Mouse (Mus musculus) monocyte, adult 2 months (primary cell): ENCODE results near the gene Wee2.
A peak's percentile ranks its signal among the peaks of the same experiment; 100 is the strongest.

ENCODE experiments used
- DNase-seq, 2 experiments: peaks; one replicate each; pipeline ENCODE4 v3.0.0; 2022; ENCODE audit warnings: low spot score in 2 of 2, low read depth in 1 of 2

Gene Wee2

DNA sequence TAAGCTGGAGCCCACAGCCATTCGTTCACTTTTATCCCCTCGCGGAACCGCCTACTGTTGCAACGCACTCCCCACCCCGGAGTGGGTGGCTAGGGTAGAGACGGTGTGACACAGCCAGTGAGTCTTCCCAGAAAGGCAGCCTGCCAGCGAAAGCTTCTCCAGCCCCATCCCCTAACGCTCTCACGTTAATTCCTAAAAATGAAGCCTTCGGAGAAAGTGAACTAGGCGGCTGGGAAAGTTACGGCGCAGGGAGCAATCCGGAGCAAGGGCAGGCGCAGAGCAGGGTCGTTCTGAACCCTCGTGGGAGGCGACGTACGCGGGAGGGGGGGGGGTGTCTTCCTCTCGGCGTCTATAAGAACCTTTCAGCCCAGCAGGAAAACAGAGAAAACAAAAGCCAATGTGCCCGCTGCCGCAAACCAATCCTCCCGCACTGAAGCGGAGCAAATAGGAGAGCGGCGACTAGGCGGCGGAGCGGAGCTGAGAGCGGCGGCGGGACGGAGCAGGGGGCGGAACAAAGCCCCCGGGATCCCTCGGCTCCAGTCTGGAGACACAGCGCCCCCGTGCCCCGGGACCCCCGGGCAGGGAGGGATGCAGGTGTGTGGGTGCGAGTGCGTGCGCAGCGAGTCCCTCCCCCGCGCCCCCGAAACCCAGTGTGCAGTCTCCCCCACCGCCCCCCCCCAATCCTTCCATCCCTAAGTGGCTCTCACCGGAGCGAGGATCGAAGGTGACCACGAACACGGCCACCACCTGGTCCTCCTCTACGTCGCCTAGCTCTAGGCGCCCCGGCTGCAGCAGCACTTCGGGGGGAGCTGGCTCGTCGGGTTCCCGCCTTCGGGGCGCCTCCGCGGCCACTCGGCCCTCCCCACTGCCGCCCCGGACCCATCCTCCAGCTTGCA is 3.5 kb upstream of the Wee2 start:
- peak in 1 of 2 experiments; percentile 24 for DNase-seq

DNA sequence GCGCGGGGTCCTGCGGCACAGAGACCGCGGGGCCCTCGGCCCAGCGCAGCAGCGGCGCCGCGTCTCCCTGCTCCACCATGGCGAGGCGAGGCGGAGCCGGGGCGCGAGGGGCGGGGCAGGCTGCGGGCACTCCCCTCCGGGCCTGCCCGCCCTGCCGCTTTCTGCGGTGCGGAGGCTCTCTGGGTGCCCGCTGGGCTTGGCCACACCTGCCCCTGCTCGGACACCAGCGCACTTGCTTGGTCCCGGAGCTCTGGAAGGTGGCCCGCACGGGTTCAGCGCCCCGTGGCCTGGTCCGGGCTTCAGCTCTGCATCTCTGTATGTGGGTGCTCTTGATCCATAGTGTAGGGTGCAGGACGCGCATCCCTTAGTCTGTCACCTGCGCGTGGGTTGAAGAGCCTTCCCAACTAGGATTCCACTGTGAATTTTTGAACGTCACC is 2.8 kb upstream of the Wee2 start, which contains the start of gene E330009J07Rik:
Gene E330009J07Rik, minus strand, starts transcription at position 89 of the 437 bp plus-strand sequence.
- DNase-seq, result peak; percentile 18 to 59

DNA sequence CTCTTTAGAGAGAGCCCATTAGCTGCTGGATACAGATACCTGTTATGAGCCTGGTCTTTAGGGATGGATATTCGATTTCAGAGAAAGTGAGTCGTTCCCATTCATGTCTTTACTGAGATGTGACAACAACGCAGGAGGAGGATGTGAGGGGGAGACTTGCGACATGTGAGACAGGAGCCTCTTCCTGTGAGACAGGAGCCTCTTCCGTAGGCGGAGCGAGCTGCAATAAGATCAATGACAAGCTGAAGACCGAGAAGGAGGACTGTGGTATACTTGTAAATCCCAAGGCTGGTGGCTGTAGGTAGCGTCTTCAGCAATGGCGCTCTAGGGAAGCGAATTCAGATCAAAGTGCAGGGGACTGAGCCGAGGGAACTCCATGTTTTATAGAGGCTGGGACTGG is 843 bp downstream of the Wee2 start:
- no peak for DNase-seq

DNA sequence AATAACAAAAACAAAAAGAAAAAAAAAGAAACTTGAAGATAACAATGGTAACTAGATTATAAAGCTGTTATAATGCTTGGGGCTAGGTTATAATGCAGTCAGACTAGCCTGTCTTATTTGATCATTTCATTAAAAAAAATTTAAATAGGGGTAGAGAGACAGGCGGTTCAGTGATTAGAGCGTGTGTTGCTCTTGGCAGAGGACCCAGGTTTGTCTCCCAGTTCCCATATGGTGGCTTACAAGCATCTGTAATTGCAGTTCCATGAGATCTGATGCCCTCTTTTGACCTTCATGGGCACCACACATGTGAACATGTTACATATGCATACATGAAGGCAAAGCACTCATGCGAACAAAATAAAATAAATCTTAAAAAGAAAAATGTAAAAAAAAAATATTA is 2.4 kb downstream of the Wee2 start:
- DNase-seq, result no peak

- no peak for DNase-seq
Measured at GRCm38 (mm10) chr6:40441755-40442154, 2.9 kb downstream of the Wee2 start.

- no peak for DNase-seq
Measured at GRCm38 (mm10) chr6:40443281-40443928, 4.5 kb downstream of the Wee2 start.

DNA sequence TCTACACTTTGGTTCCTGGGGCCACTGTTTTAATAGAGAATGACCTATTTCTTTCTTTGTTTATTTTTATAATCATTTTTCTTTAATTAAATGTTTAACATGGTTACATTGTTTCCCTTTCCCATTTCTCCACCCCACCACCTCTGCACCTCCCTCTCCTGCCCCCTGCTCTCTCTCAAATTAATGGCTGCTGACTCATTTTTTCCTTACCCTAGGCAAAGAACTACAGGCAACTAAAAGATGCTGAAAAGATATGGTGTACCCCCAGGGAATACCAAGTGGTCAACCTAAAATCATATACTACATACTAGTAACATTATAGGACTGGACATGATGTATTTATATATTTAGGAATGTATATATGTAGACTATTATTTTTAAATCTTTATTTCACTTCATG is 9.7 kb downstream of the Wee2 start:
- DNase-seq, result no peak

GRCm38 (mm10) chr6:40454436-40455041 is 15.7 kb downstream of the Wee2 start:
- no peak for DNase-seq

- DNase-seq, result no peak
Measured at GRCm38 (mm10) chr6:40465710-40466109, 26.8 kb downstream of the Wee2 start.

- peak; percentile 80 to 84 for DNase-seq
Measured at GRCm38 (mm10) chr6:40470916-40471719, 32.2 kb downstream of the Wee2 start, which contains the start of gene Ssbp1. Ssbp1 (plus strand) TSS chr6:40471352.

GRCm38 (mm10) chr6:40471720-40472010 is 32.8 kb downstream of the Wee2 start:
- DNase-seq, result no peak

- DNase-seq, result no peak
Measured at GRCm38 (mm10) chr6:40476132-40476531, 37.2 kb downstream of the Wee2 start.

- no peak for DNase-seq
Measured at GRCm38 (mm10) chr6:40479705-40480104, 40.8 kb downstream of the Wee2 start.

- DNase-seq, result no peak
Measured at GRCm38 (mm10) chr6:40482318-40482717, 43.4 kb downstream of the Wee2 start.

DNA sequence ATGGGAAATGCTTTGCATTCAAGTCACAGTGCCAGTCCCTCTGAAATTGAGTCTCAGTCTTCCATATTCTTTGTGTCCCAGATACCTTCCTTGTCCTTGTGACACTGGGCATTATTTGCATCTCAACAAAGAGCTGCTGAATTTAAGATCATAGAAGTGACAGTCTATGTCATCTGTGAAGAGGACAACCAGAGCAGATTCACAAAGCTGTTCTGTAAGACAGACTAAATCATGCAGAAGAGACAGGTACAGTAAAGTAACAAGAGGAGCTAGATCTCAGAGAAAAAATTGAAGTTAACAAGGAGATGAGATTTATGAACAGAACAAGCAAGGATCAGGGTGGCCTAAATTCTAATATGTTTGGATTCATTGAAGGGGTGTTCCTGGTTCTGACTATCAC is 52.0 kb downstream of the Wee2 start, which contains the start of gene Tas2r137:
Gene Tas2r137, plus strand, starts transcription at position 301 of the 400 bp plus-strand sequence.
- no peak for DNase-seq

DNA sequence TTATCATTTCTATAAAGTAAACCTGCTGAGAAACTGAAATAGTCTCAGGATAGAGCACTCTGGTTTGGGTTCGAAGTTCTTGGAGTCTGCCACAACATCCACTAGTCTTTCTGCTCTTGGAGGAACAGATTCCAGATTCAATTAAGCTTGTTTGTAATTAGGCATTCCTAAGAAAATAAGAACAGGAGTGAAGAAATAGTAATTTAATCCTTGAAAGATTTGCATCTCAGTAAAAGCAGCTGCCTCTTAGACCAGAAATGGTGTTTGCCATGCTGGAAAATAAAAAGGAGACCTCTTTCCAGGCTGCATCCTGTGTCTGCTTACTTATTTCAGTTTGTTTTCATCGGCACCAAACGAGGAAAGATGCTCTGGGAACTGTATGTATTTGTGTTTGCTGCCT is 54.3 kb downstream of the Wee2 start, which contains the start of gene Tas2r108:
Gene Tas2r108, plus strand, starts transcription at position 301 of the 400 bp plus-strand sequence.
- DNase-seq, result no peak
